Mouse (Mus musculus) left cerebral cortex, postnatal 14 days (tissue): ENCODE results near the gene Gpx8. TPM values are rescaled to one million over a fixed set of nuclear protein-coding genes. Genes with fewer than 3 reads are reported as not detected.

ENCODE experiments used
- DNase-seq, 2 experiments: peaks; one replicate each; pipeline ENCODE4 v3.0.0; 2021 to 2022; ENCODE audit warnings: low spot score in 2 of 2, mixed read lengths in 1 of 2
- intact Hi-C: fragments of 180-260 bp; cut with DNase I; formaldehyde crosslinking; loops from one replicate; pipeline ENCODE4 v1.15.1; 2025
- long read RNA-seq, 2 experiments: library from polyadenylated mRNA; stranded (forward); transcript quantifications; one replicate each; pipeline ENCODE4 v2.0.0; 2021
- total RNA-seq, 2 experiments: library from RNA; stranded (reverse); gene quantifications; 2 replicates each; pipeline ENCODE4 v1.2.3; 2021

Gpx8 gene
- 10 to 100 TPM; 12.5 to 14.1 TPM for total RNA-seq
- long read RNA-seq, experiment 1, partial matches to known transcripts: 0 of 5 reads
- long read RNA-seq, experiment 1, other reads (novel, unspliced or antisense): 0 of 5 reads
- long read RNA-seq, experiment 2, transcript Gpx8-201 (3 exons, 1,042 nt): major isoform, 8 of 9 reads
- long read RNA-seq, experiment 2, partial matches to known transcripts: 0 of 9 reads
- long read RNA-seq, experiment 2, other reads (novel, unspliced or antisense): 1 of 9 reads

DNA sequence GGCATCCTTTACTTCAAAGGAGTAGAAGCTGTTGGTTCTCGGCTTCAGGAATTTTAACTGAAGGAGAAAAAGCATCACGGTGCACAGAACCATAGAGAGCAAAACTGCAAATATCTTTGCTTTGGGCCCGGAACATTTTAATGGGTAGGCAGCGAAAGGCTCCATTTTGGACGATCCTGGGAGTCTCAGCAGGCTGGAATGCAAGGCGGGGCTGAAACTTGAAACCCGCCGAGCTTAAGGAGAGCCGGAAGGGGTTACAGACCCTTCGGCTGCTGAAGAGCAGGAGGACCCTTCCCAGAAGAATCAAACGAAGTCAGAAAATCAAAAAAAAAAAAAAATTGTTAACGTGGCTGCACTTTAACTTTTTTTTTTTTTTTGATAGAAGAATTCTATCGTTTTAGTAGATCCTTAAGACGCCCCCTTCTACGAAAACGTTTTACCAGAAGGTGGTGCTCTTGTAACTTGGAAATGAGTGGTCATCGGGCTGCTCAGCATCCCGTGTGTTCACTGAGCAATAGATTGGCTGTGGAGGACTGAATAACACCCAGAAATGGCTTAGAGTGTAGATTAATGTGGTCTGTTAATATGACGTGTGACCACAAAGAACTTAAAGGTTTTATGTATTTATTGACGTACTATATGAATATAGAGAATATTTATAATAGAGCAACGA is at the start of gene Gpx8:
Gene Gpx8, minus strand, starts transcription at position 200 of the 673 bp plus-strand sequence.
- intact Hi-C loops: loop anchor here (1.0 to 10.0 kb wide), 3 partner anchors 92 to 568 kb away; partner anchors contain the start of gene Snx18
- DNase-seq: peak; percentile 67

DNA sequence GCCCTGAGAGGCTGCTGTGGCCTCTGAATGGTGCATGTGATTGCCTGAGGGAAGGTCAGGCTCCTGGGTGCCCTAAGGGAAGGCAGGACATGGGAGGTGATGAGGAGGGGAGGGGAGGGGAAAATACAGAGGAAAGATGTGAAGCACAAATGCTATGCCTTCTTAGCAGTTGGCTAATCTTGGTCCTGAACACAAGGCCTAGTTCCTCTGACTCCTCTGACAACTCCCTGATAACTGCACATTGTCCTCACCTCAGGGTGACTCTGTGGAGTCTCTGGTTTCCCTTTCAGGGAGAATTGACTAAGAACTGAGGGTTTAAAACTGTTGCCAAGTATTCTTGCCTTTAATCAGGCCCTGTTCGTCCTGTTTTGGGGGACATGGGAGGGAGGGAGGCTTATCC is 48.4 kb upstream of the Gpx8 start:
- DNase-seq: no peak
- intact Hi-C loops: no loop called here

DNA sequence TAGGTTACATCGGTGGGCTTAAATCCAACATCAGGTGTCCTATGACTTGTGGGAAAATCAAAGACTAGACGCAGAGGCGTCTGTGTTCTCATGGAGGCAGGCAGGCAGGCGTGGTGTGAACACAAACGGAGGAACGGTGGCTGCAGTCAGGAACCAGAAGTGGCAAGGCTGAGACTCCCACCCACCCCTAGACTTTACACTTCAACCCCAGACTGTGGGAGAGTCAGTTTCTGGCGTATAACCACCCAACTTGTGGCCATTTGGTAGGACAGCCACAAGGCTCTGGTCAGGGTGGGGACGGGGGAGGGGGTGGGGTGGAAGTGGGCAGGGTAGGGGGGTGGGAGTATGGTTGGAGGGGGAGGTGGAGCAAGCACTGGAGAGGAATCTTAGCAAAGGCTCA is 44.3 kb upstream of the Gpx8 start:
- no peak for DNase-seq
- intact Hi-C loops: no loop called here

DNA sequence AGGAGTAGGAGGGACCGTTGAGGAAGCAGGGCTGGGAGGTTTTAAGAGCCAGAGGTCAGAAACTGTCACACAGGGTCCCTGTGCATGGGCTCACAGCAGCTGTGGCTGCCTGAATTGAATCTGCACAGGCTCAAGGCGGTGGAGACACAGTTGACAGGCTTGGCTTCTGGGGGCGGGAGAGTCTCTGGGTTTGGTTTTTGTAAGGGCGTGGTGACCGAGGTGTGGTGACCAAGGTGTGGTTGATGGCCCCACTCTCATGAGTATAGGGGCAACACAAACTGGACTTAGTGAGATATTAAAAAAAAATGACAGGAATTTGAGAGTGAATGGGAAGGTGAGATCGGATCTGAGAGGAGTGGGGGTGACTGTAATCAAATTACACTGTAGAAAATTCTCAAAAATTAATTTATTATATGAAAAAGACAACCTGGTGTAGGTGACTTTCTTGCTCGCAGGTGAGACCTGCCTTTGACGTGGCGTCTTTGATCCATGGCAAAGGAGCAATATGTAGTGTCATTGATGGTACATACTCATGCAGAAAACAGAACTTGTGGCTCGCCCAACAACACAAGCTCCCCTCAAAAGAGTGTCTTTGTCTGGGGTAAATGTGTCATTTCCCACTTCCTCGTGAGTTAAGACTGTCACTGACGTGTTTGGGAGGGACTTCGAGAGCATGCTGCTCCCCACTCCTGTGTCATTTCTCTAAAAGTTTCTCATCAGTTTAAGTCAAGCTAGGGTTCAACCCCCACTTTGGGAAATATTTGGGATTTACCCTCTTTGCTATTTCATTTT is 41.2 kb upstream of the Gpx8 start:
- intact Hi-C loops: no loop called here
- DNase-seq: no peak

DNA sequence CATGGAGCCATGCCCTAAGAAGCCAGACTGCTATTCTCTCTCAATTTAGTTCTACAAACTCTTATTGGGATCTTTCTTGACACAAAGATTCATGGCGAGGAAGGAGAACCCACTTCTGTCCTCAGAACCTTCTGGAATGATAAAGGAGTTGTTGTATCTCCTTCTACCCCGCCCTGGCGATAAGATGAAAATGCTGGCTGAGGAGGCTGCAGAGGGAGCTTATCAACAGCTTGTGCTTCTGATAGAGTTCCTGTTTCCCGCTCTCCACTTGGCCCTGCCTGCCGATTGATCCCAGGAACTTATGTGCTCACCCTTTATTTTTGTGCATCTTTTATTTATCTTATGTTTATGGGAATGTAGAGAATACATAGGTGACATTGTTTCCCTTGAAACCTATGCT is 38.5 kb upstream of the Gpx8 start:
- intact Hi-C loops: no loop called here
- DNase-seq: no peak

DNA sequence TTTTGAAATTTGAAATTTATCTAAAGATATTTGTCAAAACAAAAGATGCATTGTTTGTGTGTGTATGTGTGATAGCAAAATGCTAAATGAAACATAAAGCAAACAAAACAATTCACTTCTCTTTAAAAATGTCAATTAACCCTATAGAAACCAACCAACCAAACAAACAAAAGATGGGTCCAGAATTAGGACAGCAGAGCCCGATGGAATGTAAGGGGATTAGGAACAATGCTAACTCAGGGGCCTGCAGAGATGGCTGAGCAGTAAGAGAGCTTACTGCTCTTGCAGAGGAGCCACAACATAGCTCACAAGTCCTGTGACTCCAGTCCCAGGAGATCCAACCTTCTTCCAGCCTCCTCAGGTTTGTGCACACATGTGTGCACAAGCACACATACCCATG is 35.9 kb upstream of the Gpx8 start:
- DNase-seq: no peak
- intact Hi-C loops: no loop called here

DNA sequence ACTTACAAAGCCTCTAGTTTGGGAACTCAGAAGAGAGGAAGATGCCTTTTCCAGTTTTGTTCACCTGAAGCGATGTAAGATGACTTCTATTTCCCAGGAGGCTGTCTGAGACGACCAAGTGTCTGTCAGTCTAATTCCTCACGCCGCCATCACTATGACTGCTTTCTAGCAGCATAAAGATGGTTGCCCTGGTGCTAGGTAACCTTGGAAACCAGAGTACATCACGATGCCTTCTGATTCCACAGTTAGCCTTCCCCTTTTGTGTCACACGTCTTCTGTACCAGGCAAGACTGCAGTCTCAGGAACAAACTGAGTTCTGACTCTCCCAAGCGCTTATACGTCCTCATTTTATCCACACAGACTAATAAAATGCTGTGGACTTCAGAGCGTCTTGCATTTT is 32.8 kb upstream of the Gpx8 start:
- intact Hi-C loops: no loop called here

DNA sequence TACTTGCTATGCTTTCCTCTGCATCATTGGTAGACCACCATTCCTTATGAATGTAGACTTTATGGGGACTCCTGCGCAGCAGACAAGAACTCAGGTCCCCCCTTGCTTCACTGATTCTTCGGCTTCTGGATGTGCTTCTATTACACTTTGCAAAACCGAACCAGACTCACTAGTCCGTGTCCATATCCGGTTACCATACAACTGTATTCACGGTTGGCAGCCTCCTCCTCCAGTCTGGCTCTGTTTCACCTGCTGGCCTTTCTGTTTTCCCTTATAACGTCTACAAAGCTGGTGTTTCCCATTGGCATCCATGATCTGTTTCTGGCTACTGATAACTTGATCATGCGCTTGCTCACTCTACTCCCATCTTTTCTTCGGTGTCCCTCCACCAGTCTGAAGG is 18.3 kb upstream of the Gpx8 start:
- intact Hi-C loops: no loop called here
- DNase-seq: no peak

More for the DNA sequence above, 32.8 kb upstream of the Gpx8 start:
- no peak for DNase-seq

DNA sequence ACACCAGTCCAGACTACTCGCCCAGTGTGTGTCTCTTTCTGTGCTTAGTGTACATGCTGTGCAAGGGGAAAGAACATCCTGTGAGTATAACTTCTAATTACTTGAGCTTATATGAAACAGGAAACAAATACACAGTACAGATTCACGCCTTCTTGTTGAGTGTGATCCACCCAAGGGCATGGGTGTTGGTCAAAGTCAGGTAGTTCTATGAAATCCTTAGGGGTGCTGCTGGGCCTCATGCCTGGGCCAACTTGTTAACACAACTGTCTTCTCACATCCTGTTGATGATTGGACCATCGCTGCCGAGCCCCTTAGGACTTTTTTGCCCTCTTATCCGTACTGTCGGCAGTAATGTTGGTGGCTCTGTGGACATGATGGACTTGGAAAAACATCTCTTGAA is 15.5 kb upstream of the Gpx8 start:
- intact Hi-C loops: no loop called here

DNA sequence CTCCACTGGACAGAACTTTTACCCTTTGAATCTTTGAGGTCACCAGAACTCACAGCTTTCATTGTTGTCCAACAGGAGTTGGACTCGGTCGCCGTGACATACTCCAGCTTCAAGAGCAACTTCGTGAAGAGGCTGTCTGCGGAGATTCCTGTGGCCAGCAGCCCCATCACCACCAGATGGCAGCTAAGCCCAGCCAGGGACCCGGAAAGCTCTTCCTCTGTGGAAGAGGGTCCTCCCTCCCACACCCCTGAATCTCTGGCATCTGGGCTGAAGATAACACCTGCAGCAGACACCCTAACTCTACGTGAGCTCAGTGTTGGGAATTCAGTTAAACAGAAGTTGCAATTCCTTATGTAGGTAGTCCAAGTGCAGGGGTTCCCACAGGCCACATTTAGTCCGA is 9.6 kb upstream of the Gpx8 start:
- peak in 1 of 2 experiments; percentile 37 for DNase-seq
- intact Hi-C loops: loop anchor here (2.0 kb wide), 1 partner anchor 83 kb away; no protein-coding TSS in a partner anchor

More for the DNA sequence above, 15.5 kb upstream of the Gpx8 start:
- no peak for DNase-seq

DNA sequence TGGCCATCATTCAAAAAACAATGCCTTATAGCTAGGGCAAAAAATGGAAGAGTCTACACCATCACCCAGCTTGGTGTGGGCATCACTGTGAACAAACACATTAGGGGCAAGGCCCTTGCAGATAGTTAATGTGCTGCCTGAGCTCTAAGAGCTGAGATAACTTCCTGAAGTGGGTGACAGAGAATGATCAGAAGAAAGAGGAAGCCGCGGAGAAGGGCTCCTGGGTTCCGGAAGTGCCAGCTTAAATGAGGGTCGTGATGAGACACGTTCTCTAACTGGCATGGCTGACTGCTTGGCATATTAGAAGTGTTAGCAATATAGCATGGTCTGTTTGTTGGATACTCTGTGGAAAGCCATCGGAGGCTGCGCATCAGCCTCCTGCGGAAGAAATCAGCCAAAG is 8.0 kb upstream of the Gpx8 start:
- intact Hi-C loops: loop anchor here (2.0 kb wide), 1 partner anchor 85 kb away; no protein-coding TSS in a partner anchor
- DNase-seq: no peak

DNA sequence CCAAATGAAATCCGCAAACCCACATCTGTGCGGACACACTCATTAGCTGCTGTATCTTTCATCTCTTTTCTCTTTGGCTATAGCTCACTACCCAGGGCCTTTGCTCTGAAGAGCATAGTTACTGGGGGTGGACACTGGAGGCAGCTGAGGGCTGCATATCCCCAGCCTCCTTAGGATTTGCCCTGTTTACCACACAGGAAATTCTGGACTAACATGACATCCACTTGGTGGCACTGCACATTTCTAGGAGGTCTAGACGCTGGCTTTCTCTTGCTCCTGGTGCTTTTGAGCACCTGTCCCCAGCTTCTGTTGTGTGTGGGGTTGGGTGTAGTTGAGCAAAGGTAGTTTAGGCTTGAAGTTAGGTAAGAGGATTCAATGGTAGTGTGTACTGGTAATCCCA is 1.4 kb upstream of the Gpx8 start:
- DNase-seq: peak in 1 of 2 experiments; percentile 22
- intact Hi-C loops: loop anchor here (2.0 to 10.0 kb wide), 2 partner anchors 91 to 567 kb away; partner anchors contain the start of gene Snx18

DNA sequence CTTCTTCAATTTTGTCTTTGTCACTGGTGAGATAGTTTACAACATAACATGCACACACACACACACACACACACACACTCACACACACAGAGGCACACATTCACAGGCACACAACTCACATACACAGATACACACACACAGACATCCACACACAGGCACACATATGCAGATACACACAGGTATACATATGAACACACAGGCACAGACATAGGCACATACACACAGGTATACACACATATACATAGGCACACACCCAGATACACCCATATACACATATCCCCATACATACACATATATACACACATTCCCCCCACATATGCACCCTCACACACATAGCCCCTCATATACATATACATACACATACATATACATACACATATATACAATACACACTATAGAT is 808 bp upstream of the Gpx8 start:
- intact Hi-C loops: loop anchor here (2.0 to 10.0 kb wide), 2 partner anchors 92 to 568 kb away; partner anchors contain the start of gene Snx18
- no peak for DNase-seq

DNA sequence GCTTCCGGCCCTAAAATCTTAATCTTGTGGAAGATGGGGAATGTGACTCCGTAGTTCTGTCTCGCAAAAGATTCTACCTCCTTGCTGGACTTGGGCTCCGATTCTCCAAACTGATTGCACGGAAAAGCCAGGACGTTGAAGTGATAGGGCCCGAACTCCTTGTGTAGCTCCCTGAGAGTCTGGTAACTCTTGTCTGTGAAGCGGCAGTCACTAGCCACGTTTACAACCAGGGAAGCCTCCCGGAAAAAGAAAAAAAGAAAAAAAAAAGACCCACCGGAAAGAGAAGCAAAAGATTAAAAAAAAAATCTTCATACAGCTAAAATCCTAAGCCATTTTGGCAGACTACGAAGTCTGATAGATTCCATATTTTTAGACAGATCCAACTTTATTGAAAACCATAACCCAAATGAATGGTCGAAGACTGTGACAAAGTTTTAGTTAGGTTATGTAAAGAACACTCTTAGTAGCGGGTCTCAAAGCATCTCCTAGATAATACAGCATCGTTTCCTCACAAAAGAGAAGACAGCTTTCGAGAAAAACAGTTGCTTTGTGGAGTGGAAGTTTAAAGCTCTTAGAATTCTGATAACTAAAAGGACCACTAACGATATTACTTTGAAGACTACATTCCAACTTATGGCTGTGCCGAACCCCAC is 626 bp downstream of the Gpx8 start:
- intact Hi-C loops: loop anchor here (1.0 to 10.0 kb wide), 3 partner anchors 93 to 569 kb away; partner anchors contain the start of gene Snx18
- DNase-seq: no peak

DNA sequence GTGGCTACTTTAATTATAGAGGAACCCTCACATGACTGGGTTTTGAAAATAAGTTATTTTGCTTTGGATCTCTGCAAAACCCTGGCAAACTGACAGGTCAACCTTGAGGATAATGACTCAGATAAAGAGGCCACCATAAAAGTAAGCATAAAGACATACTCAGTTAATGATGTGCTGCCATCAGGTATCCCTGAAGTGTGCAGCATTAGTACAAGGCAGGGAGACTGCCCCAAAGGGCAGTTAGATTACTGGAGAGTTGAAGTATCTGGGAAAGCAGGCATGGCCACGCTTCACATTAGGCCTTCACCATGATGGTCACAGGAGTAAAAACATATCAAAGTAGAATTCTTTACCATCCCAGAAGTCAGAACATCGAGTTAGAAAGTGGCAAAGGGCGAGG is 1.3 kb downstream of the Gpx8 start:
- DNase-seq: no peak
- intact Hi-C loops: loop anchor here (10.0 kb wide), 1 partner anchor 570 kb away; the partner anchor contains the start of gene Snx18

DNA sequence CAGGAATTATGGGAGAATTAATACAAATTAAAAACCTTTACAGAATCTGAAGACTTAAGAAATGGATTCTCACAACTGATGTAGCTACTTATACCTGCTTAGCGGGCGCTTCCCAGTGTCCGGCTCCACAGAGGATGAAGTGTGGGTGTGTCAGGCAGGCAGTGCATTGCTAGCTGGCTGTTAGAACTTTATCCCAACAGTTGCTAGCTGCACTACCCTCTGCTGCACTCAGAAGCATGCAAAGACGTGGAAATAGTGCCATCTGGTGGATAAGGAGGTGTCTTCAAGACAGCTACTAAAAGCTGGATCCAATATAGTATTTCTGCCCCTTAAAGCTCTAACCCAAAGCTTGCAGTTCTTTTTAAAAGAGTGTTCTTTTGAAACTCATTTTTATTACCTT is 10.4 kb downstream of the Gpx8 start:
- peak; percentile 84 to 88 for DNase-seq
- intact Hi-C loops: loop anchor here (5.0 to 10.0 kb wide), 2 partner anchors 111 to 349 kb away; partner anchors contain the start of genes Dhx29 and Mtrex

DNA sequence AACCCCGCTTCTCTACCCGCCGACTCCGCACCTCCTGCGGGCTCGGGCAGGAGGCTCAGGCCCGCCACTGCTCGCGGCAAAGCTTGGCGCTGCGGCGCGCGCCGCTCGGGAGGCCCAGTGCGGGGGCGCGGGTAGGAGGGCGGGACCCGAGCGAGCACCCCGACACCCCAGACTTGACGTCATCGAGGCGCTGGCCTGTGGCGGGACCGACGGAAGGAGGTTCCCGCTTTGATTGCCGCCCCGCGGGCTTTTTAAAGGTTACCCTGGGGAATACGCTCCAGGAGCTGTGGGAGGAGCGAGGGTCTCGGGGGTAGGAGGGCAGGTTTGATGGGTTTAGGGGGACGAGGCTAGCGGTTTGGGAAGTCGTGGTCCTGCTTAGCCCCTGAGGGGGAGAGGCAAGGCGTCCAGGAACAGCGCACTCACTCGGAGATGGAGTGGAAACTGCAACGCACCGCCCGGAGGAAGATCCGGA is 11.2 kb downstream of the Gpx8 start, which contains the start of gene Cdc20b:
Gene Cdc20b, plus strand, starts transcription at position 162 of the 472 bp plus-strand sequence.
- peak in 1 of 2 experiments; percentile 29 for DNase-seq
- intact Hi-C loops: loop anchor here (5.0 to 10.0 kb wide), 3 partner anchors 48 to 348 kb away; partner anchors contain the start of genes Ccno, Dhx29 and Mtrex

DNA sequence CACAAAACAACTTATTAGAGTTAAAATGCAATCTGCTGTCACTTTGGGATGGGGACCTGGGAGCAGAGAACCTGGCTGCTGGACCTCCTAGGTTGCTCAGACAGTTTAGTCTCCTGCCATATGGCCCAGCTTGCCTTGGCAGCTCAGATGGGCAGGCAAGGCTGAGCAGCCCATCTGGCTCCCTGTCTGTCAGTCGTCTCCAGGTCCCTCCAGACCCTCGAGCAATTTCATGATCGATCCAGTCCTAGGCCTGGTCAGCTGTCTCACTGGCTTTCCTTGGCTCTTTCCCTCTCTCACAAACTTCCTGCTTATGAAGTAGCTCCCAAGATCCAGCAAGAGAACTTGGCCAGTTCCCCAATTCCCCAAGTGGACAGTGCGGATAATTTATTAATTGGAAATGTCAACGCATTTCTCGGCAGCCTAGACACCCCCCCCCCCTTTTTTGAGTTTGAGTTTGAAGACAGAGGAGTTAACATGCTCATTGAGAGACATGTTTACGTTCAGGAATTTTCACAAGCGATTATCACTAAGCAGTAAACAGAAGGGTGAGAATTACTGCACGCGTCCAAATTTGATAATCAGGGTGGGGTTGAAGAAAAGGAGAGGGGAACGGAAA is 11.8 kb downstream of the Gpx8 start:
- no peak for DNase-seq
- intact Hi-C loops: loop anchor here (5.0 to 10.0 kb wide), 2 partner anchors 47 to 110 kb away; partner anchors contain the start of genes Ccno, Dhx29 and Mtrex
